Mouse (Mus musculus) macrophage (primary cell): ENCODE results near the gene Dusp18. TPM values are rescaled to one million over a fixed set of nuclear protein-coding genes. Genes with fewer than 3 reads are reported as not detected.

ENCODE experiments used
- H3K27ac ChIP-seq: fragments of 350-480 bp; formaldehyde crosslinking; 2 replicates; pipeline ENCODE4 v1.9.0; 2021
- H3K36me3 ChIP-seq: fragments of 350-480 bp; formaldehyde crosslinking; 2 replicates; pipeline ENCODE4 v1.9.0; 2021; ENCODE audit errors: inconsistent target
- H3K4me3 ChIP-seq: fragments of 350-480 bp; formaldehyde crosslinking; 2 replicates; pipeline ENCODE4 v1.9.0; 2021; ENCODE audit errors: inconsistent target
- H3K79me2 ChIP-seq: fragments of 350-480 bp; formaldehyde crosslinking; 2 replicates; pipeline ENCODE4 v1.9.0; 2021; ENCODE audit errors: inconsistent target
- WGBS: methylation state at CpG from one replicate; pipeline ENCODE4 v1.1.7; 2026; ENCODE audit warnings: inconsistent platforms; ENCODE audit not compliant: missing documents; 5-methylcytosine and 5-hydroxymethylcytosine counted together
- polyA plus RNA-seq: library from polyadenylated mRNA; stranded (reverse); fragments of 250-400 nt; gene quantifications from 3 replicates; pipeline ENCODE4 v1.2.4, GENCODE M21; 2018; ENCODE audit warnings: inconsistent platforms

The Dusp18 gene
- polyA plus RNA-seq, 1 experiment from 2014 or later, result 1.5 TPM

- 72% methylated on average over 17 of the region's 19 CpGs for WGBS
- H3K36me3 ChIP-seq, result no peaks in the 10 kb centered on the region
- no peaks in the 10 kb centered on the region; the same call in 1 of the 2 replicates for H3K79me2 ChIP-seq
- H3K4me3 ChIP-seq, result peak overlapping the region; percentile 38
- no peak overlapping the region for H3K27ac ChIP-seq
Measured at GRCm38 (mm10) chr11:3862661-3863453, 32.2 kb upstream of the Dusp18 start.

- H3K4me3 ChIP-seq, result peak within 1 kb of the TSS; percentile 38
- H3K79me2 ChIP-seq, result no peaks in the 10 kb centered on the region; the same call in 1 of the 2 replicates
- 5% methylated on average over 56 of the region's 58 CpGs for WGBS
- H3K36me3 ChIP-seq, result no peaks in the 10 kb centered on the region
- no peak within 1 kb of the TSS for H3K27ac ChIP-seq
Measured at GRCm38 (mm10) chr11:3863454-3864112, 31.5 kb upstream of the Dusp18 start, which contains the start of gene Osbp2. Gene Osbp2 (minus strand): TSS chr11:3863903.

GRCm38 (mm10) chr11:3864343-3864742, 30.7 kb upstream of the Dusp18 start:
- 37% methylated on average over 6 of the region's 6 CpGs for WGBS
- Histone ChIP-seq H3K27ac (no peak overlapping the region), H3K36me3 (no peaks in the 10 kb centered on the region), H3K4me3 (peak overlapping the region; percentile 32), H3K79me2 (no peaks in the 10 kb centered on the region; the same call in 1 of the 2 replicates)

GRCm38 (mm10) chr11:3876419-3876818, 18.6 kb upstream of the Dusp18 start:
- H3K79me2 ChIP-seq, result no peaks in the 10 kb centered on the region

GRCm38 (mm10) chr11:3878660-3879059, 16.4 kb upstream of the Dusp18 start:
- Histone ChIP-seq H3K4me3 (no peak overlapping the region), H3K79me2 (no peaks in the 10 kb centered on the region), H3K36me3 (no peaks in the 10 kb centered on the region), H3K27ac (peak overlapping the region; percentile 56)
- 72% methylated on average over 7 of the region's 7 CpGs for WGBS

More at GRCm38 (mm10) chr11:3876419-3876818, 18.6 kb upstream of the Dusp18 start:
- H3K27ac ChIP-seq, result no peak overlapping the region
- H3K36me3 ChIP-seq, result no peaks in the 10 kb centered on the region
- 93% methylated on average over 6 of the region's 6 CpGs for WGBS
- no peak overlapping the region for H3K4me3 ChIP-seq

- Histone ChIP-seq H3K27ac (no peak overlapping the region), H3K36me3 (no peaks in the 10 kb centered on the region), H3K4me3 (no peak overlapping the region), H3K79me2 (no peaks in the 10 kb centered on the region)
- 45% methylated on average over 2 of the region's 2 CpGs for WGBS
Measured at GRCm38 (mm10) chr11:3879836-3880235, 15.2 kb upstream of the Dusp18 start.

- H3K36me3 ChIP-seq, result no peaks in the 10 kb centered on the region
- H3K79me2 ChIP-seq, result no peaks in the 10 kb centered on the region
- 28% methylated on average over 3 of the region's 3 CpGs for WGBS
- no peak overlapping the region for H3K27ac ChIP-seq
- H3K4me3 ChIP-seq, result no peak overlapping the region
Measured at GRCm38 (mm10) chr11:3883711-3884110, 11.3 kb upstream of the Dusp18 start.

- Histone ChIP-seq H3K27ac (no peak overlapping the region), H3K79me2 (no peaks in the 10 kb centered on the region), H3K36me3 (no peaks in the 10 kb centered on the region), H3K4me3 (no peak overlapping the region)
- 95% methylated on average over 5 of the region's 5 CpGs for WGBS
Measured at GRCm38 (mm10) chr11:3887331-3887730, 7.7 kb upstream of the Dusp18 start.

GRCm38 (mm10) chr11:3893970-3894369, 1.1 kb upstream of the Dusp18 start:
- Histone ChIP-seq H3K36me3 (no peaks in the 10 kb centered on the region), H3K79me2 (no peaks in the 10 kb centered on the region), H3K27ac (no peak overlapping the region), H3K4me3 (no peak overlapping the region)
- WGBS, result 72% methylated on average over 6 of the region's 6 CpGs

GRCm38 (mm10) chr11:3895458-3895857, 418 bp downstream of the Dusp18 start:
- Histone ChIP-seq H3K27ac (peak overlapping the region; percentile 47), H3K4me3 (peak overlapping the region; percentile 48), H3K79me2 (no peaks in the 10 kb centered on the region), H3K36me3 (no peaks in the 10 kb centered on the region)
- 4% methylated on average over 7 of the region's 10 CpGs for WGBS

GRCm38 (mm10) chr11:3895933-3896332, 893 bp downstream of the Dusp18 start:
- no peak overlapping the region for H3K27ac ChIP-seq
- no peaks in the 10 kb centered on the region for H3K36me3 ChIP-seq
- 100% methylated on average over 1 of the region's 1 CpGs for WGBS
- H3K79me2 ChIP-seq, result no peaks in the 10 kb centered on the region
- H3K4me3 ChIP-seq, result no peak overlapping the region

GRCm38 (mm10) chr11:3900296-3900695, 5.3 kb downstream of the Dusp18 start:
- Histone ChIP-seq H3K27ac (no peak overlapping the region), H3K36me3 (no peaks in the 10 kb centered on the region), H3K4me3 (no peak overlapping the region), H3K79me2 (no peaks in the 10 kb centered on the region)
- WGBS, result 86% methylated on average over 6 of the region's 6 CpGs

GRCm38 (mm10) chr11:3902516-3902915, 7.5 kb downstream of the Dusp18 start:
- Histone ChIP-seq H3K36me3 (peaks cover 13% of the 10 kb centered on the region; the same call in 1 of the 2 replicates), H3K4me3 (no peak overlapping the region), H3K79me2 (peaks cover 14% of the 10 kb centered on the region), H3K27ac (no peak overlapping the region)
- WGBS, result 97% methylated on average over 3 of the region's 3 CpGs

- H3K36me3 ChIP-seq, result peaks cover 15% of the 10 kb centered on the region; the same call in 1 of the 2 replicates
- peaks cover 20% of the 10 kb centered on the region for H3K79me2 ChIP-seq
- no peak overlapping the region for H3K27ac ChIP-seq
- 48% methylated on average over 5 of the region's 5 CpGs for WGBS
- no peak overlapping the region for H3K4me3 ChIP-seq
Measured at GRCm38 (mm10) chr11:3903046-3903445, 8.0 kb downstream of the Dusp18 start.

GRCm38 (mm10) chr11:3904673-3905072, 9.6 kb downstream of the Dusp18 start:
- Histone ChIP-seq H3K79me2 (peaks cover 36% of the 10 kb centered on the region), H3K4me3 (no peak overlapping the region), H3K36me3 (peaks cover 15% of the 10 kb centered on the region; the same call in 1 of the 2 replicates), H3K27ac (no peak overlapping the region)
- WGBS, result 88% methylated on average over 6 of the region's 6 CpGs
